Mouse (Mus musculus): ENCODE measurements around the gene Mrpl38.

- TF ChIP-seq CTCF (IDR thresholded peaks at IDR 0.05; ENCODE audit: control insufficient read depth, insufficient read depth, low read length) (no peak), POLR2A (IDR thresholded peaks at IDR 0.05; ENCODE audit: borderline replicate concordance, control insufficient read depth, low read depth, low read length) (no peak)
Measured at GRCm38 (mm10) chr11:116084166-116084565, 54.5 kb downstream of the Mrpl38 start.
